Mouse (Mus musculus) embryonic facial prominence, embryonic 14.5 days (tissue): ENCODE measurements around the gene Cacna1e. TPM values are rescaled to one million over a fixed set of nuclear protein-coding genes. Genes with fewer than 3 reads are reported as not detected.

Experiments
- ATAC-seq: fragments of 200-750 bp; cut with Nextera tagmentation; 2 replicates; pipeline ENCODE4 v1.8.0; 2017; ENCODE audit warnings: low read depth, moderate number of reproducible peaks, moderate TSS enrichment
- DNase-seq: peaks from one replicate; pipeline ENCODE4 v3.0.0-alpha.2; 2015; ENCODE audit warnings: low spot score
- H3K27ac ChIP-seq: fragments of 300-500 bp; sonication (generic); replicated peaks from 2 replicates; pipeline ENCODE4 v1.5.1; 2014; ENCODE audit warnings: low read depth, mild to moderate bottlenecking, low read length, moderate library complexity
- H3K27me3 ChIP-seq: fragments of 300-500 bp; sonication (generic); replicated peaks from 2 replicates; pipeline ENCODE4 v1.6.1; 2014; ENCODE audit warnings: low read length; ENCODE audit not compliant: control insufficient read depth, insufficient read depth
- H3K36me3 ChIP-seq: fragments of 300-500 bp; sonication (generic); 2 replicates; pipeline ENCODE4 v1.6.1; 2014; ENCODE audit warnings: low read length, mixed read lengths; ENCODE audit not compliant: control insufficient read depth, insufficient read depth
- H3K4me1 ChIP-seq: fragments of 300-500 bp; sonication (generic); 2 replicates; pipeline ENCODE4 v1.6.1; 2014; ENCODE audit warnings: antibody characterized with exemption, low read length; ENCODE audit not compliant: control insufficient read depth, insufficient read depth
- H3K4me2 ChIP-seq: fragments of 300-500 bp; sonication (generic); 2 replicates; pipeline ENCODE4 v1.6.1; 2014; ENCODE audit warnings: low read depth, mild to moderate bottlenecking, low read length, moderate library complexity, mixed read lengths
- H3K4me3 ChIP-seq: fragments of 300-500 bp; sonication (generic); 2 replicates; pipeline ENCODE4 v1.5.1; 2014; ENCODE audit warnings: low read depth, mild to moderate bottlenecking, low read length
- H3K9ac ChIP-seq: fragments of 300-500 bp; sonication (generic); 2 replicates; pipeline ENCODE4 v1.6.1; 2014; ENCODE audit warnings: low read depth, mild to moderate bottlenecking, low read length, moderate library complexity, mixed read lengths
- H3K9me3 ChIP-seq: fragments of 300-500 bp; sonication (generic); 2 replicates; pipeline ENCODE4 v1.6.1; 2016; ENCODE audit warnings: low read length; ENCODE audit not compliant: control insufficient read depth
- WGBS: fragments of 180-500 bp; shearing (Covaris S2); extraction: QIAGEN DNeasy Blood & Tissue Kit; methylation state at CpG from one replicate; pipeline ENCODE4 v1.1.7; 2014; 5-methylcytosine and 5-hydroxymethylcytosine counted together
- polyA plus RNA-seq: library from polyadenylated mRNA; unstranded; fragments of >200 nt; fragmentation: Nextera tagmentation; extraction: Ambion mirVana; gene quantifications from 2 replicates; pipeline ENCODE4 v1.2.1, GENCODE M21; 2014

Gene Cacna1e
- polyA plus RNA-seq, 1 experiment from 2014 or later, result 0.99 TPM

GRCm38 (mm10) chr1:154848683-154849579 lies 35.4 kb downstream of the Cacna1e start:
- Histone ChIP-seq H3K27me3 (no peaks in the 10 kb centered on the region), H3K27ac (no peak overlapping the region), H3K9me3 (no peaks in the 10 kb centered on the region), H3K9ac (no peak overlapping the region), H3K4me2 (no peak overlapping the region), H3K36me3 (no peaks in the 10 kb centered on the region), H3K4me3 (no peak overlapping the region), H3K4me1 (no peaks in the 10 kb centered on the region)
- ATAC-seq (no peak), DNase-seq (no peak)
- WGBS, result 62% methylated on average over 6 of the region's 6 CpGs

DNA sequence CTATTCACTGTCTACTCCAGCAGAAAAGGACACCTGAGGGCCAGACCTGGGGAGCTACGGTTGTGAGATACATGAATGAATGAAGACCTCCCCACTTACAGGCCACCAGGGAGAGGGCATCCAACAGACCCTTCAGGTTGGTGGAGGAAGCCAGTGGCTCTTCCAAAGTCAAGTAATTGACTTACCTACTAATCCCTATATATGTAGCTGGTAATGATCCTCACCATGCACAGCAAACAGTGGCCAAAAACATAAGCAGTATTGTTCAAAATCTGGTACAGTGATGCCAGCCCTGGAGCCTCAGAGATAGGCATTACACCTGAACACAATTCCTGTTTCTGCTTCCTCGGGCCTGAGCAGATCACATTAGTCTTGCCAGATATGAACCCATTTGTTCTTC lies 37.4 kb downstream of the Cacna1e start:
- ATAC-seq (no peak), DNase-seq (no peak)
- WGBS, result 74% methylated on average over 2 of the region's 2 CpGs
- H3K4me2 ChIP-seq, result no peak overlapping the region
- no peaks in the 10 kb centered on the region for H3K4me1 ChIP-seq
- H3K9me3 ChIP-seq, result no peaks in the 10 kb centered on the region
- no peak overlapping the region for H3K4me3 ChIP-seq
- no peak overlapping the region for H3K27ac ChIP-seq
- no peaks in the 10 kb centered on the region for H3K36me3 ChIP-seq
- no peaks in the 10 kb centered on the region for H3K27me3 ChIP-seq
- no peak overlapping the region for H3K9ac ChIP-seq

DNA sequence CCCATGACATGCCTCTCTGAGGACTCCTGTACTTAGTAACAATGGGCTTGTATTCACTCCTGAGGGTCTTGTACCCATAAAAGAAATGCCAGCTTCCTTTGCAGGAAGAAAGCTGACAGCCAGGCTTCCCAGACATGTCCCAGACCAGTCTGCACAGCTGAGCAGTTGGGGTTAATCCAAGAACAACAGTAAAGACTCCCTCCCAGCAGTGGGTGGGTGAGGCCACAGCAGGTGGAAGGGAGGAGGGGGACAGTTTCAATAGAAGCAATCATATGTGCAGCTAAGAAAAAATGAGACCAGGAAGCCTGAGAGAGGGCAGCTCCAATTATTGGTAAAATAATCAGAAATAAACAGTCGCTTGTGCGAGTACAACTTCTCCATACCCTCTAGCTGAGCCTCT lies 40.9 kb downstream of the Cacna1e start:
- Histone ChIP-seq H3K27me3 (no peaks in the 10 kb centered on the region), H3K4me3 (no peak overlapping the region), H3K9ac (no peak overlapping the region), H3K9me3 (no peaks in the 10 kb centered on the region), H3K4me1 (no peaks in the 10 kb centered on the region), H3K27ac (no peak overlapping the region), H3K4me2 (no peak overlapping the region), H3K36me3 (no peaks in the 10 kb centered on the region)
- 65% methylated on average over 2 of the region's 2 CpGs for WGBS
- DNase-seq, result peak; percentile 46
- ATAC-seq, result no peak; the same call in 1 of the 2 replicates

GRCm38 (mm10) chr1:154842336-154842735 lies 42.0 kb downstream of the Cacna1e start:
- Histone ChIP-seq H3K9me3 (no peaks in the 10 kb centered on the region), H3K27ac (no peak overlapping the region), H3K27me3 (no peaks in the 10 kb centered on the region), H3K4me2 (no peak overlapping the region), H3K9ac (no peak overlapping the region), H3K4me3 (no peak overlapping the region), H3K36me3 (no peaks in the 10 kb centered on the region), H3K4me1 (no peaks in the 10 kb centered on the region)
- DNase-seq (no peak), ATAC-seq (no peak)
- WGBS, result 61% methylated on average over 5 of the region's 5 CpGs

DNA sequence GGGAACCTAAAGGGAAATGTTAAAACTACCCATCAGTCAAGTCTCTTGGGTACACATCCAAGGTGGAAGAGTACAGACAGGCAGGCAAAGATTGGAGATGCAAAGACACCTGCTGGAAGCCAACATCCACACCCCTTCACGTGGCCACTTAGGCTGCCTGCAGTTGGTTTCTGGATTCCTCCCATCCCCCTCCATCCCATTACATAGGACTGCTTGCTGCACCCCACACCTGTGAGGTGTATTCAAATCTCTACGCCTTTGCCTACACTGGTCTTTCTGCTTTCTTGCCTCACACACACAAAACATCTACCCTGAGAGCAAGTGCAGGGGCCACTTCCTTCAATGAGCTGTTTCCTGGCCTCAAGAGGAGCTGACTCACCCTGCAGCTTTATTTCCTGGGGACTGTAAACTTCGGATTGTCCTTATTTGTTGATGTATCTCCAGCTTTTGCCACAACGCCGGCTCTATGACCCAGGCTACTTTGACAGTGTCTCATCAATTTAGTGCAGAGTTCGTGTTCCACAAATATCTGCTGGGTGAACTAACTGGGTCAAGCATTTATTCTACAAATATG lies 43.2 kb downstream of the Cacna1e start:
- no peak overlapping the region for H3K27ac ChIP-seq
- no peaks in the 10 kb centered on the region for H3K9me3 ChIP-seq
- no peak overlapping the region for H3K4me2 ChIP-seq
- DNase-seq, result no peak
- H3K27me3 ChIP-seq, result no peaks in the 10 kb centered on the region
- ATAC-seq, result no peak
- no peak overlapping the region for H3K4me3 ChIP-seq
- H3K9ac ChIP-seq, result no peak overlapping the region
- 75% methylated on average over 6 of the region's 6 CpGs for WGBS
- no peaks in the 10 kb centered on the region for H3K36me3 ChIP-seq
- no peaks in the 10 kb centered on the region for H3K4me1 ChIP-seq

- H3K4me1 ChIP-seq, result no peaks in the 10 kb centered on the region; the same call in 1 of the 2 replicates
- 90% methylated on average over 4 of the region's 4 CpGs for WGBS
- DNase-seq (no peak), ATAC-seq (no peak)
- no peaks in the 10 kb centered on the region for H3K9me3 ChIP-seq
- H3K27me3 ChIP-seq, result no peaks in the 10 kb centered on the region
- H3K36me3 ChIP-seq, result no peaks in the 10 kb centered on the region
- no peak overlapping the region for H3K9ac ChIP-seq
- no peak overlapping the region for H3K4me2 ChIP-seq
- no peak overlapping the region for H3K27ac ChIP-seq
- no peak overlapping the region for H3K4me3 ChIP-seq
Measured at GRCm38 (mm10) chr1:154839272-154839671, 45.0 kb downstream of the Cacna1e start.

- ATAC-seq (no peak), DNase-seq (no peak)
- Histone ChIP-seq H3K9me3 (no peaks in the 10 kb centered on the region), H3K4me1 (no peaks in the 10 kb centered on the region; the same call in 1 of the 2 replicates), H3K9ac (no peak overlapping the region), H3K4me3 (no peak overlapping the region), H3K27ac (no peak overlapping the region), H3K27me3 (no peaks in the 10 kb centered on the region), H3K4me2 (no peak overlapping the region), H3K36me3 (no peaks in the 10 kb centered on the region)
- 90% methylated on average over 5 of the region's 5 CpGs for WGBS
Measured at GRCm38 (mm10) chr1:154836473-154836872, 47.8 kb downstream of the Cacna1e start.

DNA sequence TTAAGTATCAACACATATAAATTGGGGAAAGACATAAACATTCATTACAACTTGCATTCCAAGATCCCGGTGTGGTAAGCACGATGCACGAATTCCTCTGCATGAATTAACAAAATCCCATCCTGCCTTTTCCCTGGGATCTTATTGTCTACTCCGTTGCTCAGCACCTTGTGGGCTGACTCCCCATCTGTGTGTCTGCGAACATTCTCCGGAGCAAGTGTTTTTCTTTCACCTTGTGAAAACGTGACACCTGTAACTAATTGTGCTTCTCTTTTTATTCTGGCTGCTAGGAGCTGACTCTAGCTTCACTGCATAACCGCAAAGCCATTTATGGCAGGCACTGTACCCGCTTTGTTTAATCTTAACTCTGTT lies 52.1 kb downstream of the Cacna1e start:
- Histone ChIP-seq H3K9me3 (no peaks in the 10 kb centered on the region), H3K27me3 (no peaks in the 10 kb centered on the region), H3K4me1 (no peaks in the 10 kb centered on the region; the same call in 1 of the 2 replicates), H3K36me3 (no peaks in the 10 kb centered on the region), H3K4me3 (no peak overlapping the region), H3K9ac (no peak overlapping the region), H3K27ac (no peak overlapping the region), H3K4me2 (no peak overlapping the region)
- 68% methylated on average over 9 of the region's 9 CpGs for WGBS
- DNase-seq (no peak), ATAC-seq (no peak)
